Mouse (Mus musculus) intestine, postnatal 0 days (tissue): ENCODE measurements around the gene Sptssa. TPM values are rescaled to one million over a fixed set of nuclear protein-coding genes. Genes with fewer than 3 reads are reported as not detected.

Experiments used
- ATAC-seq: fragments of 200-750 bp; cut with Nextera tagmentation; 2 replicates; pipeline ENCODE4 v1.8.0; 2017; ENCODE audit warnings: mild to moderate bottlenecking, moderate TSS enrichment, moderate library complexity
- H3K27ac ChIP-seq: fragments of 300-500 bp; sonication (generic); 2 replicates; pipeline ENCODE4 v1.5.1; 2014; ENCODE audit warnings: mild to moderate bottlenecking, low read depth, low read length, moderate library complexity
- H3K27me3 ChIP-seq: fragments of 300-500 bp; sonication (generic); replicated peaks from 2 replicates; pipeline ENCODE4 v1.6.1; 2014; ENCODE audit warnings: low read length, mixed read lengths; ENCODE audit not compliant: control insufficient read depth, insufficient read depth
- H3K36me3 ChIP-seq: fragments of 300-500 bp; sonication (generic); 2 replicates; pipeline ENCODE4 v1.6.1; 2014; ENCODE audit warnings: mild to moderate bottlenecking, moderate library complexity; ENCODE audit not compliant: control insufficient read depth, insufficient read depth
- H3K4me1 ChIP-seq: fragments of 300-500 bp; sonication (generic); replicated peaks from 2 replicates; pipeline ENCODE4 v1.6.1; 2014; ENCODE audit warnings: antibody characterized with exemption, low read length, mixed read lengths; ENCODE audit not compliant: control insufficient read depth, insufficient read depth
- H3K4me2 ChIP-seq: fragments of 300-500 bp; sonication (generic); replicated peaks from 2 replicates; pipeline ENCODE4 v1.6.1; 2014; ENCODE audit warnings: low read depth, mild to moderate bottlenecking, moderate library complexity
- H3K4me3 ChIP-seq: fragments of 300-500 bp; sonication (generic); 2 replicates; pipeline ENCODE4 v1.5.1; 2014; ENCODE audit warnings: low read depth, low read length
- H3K9ac ChIP-seq: fragments of 300-500 bp; sonication (generic); 2 replicates; pipeline ENCODE4 v1.6.1; 2014; ENCODE audit warnings: mild to moderate bottlenecking, low read depth, low read length
- H3K9me3 ChIP-seq: fragments of 300-500 bp; sonication (generic); 2 replicates; pipeline ENCODE4 v1.6.1; 2016; ENCODE audit warnings: mixed run types; ENCODE audit not compliant: control insufficient read depth
- CTCF ChIP-seq: sonication (generic); IDR thresholded peaks from 2 replicates; pipeline ENCODE4 v1.5.1; 2016; ENCODE audit warnings: low read depth, mild to moderate bottlenecking, control low read depth, antibody characterized with exemption, moderate library complexity
- WGBS: fragments of 180-500 bp; shearing (Covaris S2); extraction: QIAGEN DNeasy Blood & Tissue Kit; methylation state at CpG from one replicate; pipeline ENCODE4 v1.1.7; 2014; 5-methylcytosine and 5-hydroxymethylcytosine counted together
- polyA plus RNA-seq: library from polyadenylated mRNA; unstranded; fragments of >200 nt; fragmentation: Nextera tagmentation; extraction: Ambion mirVana; gene quantifications from 2 replicates; pipeline ENCODE4 v1.2.1, GENCODE M21; 2015

Sptssa gene
- polyA plus RNA-seq: 168 and 172 TPM in 2 replicates

DNA sequence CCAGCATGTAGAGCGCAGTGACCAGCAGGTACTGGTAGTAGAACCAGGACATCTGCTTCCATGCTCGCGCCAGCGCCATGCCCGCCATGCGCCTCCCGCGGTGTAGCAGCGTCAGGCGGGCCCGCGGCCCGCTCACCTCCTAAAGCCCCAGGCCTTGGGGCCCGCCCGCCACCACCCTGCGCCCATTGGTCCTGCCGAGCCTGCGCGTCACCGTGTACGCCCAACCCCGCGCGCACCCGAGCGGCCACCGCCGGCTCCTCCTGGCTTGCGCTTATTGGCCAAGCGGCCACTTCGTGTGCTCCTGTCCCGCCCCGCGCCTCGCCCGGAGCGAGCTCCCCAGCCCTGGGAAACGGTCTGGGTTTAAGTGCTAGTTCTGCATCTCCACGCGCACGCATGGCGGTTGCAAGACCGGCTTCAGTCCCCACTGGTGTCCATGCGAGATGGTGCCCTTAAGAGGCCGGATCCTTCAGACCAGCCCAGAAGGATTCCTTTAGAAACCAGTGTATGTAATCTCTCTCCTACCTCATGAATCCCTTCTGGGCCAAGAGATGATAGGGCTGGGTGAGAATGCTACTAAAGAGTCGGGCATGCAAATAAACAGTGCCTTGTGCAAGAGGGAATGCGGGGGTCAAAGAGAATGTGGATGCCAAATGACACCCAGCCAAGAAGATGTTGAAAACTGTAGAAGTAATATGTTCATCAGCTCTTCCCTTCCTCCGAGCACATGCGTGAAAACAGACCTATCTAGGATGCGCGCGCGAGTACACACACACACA, at the start of gene Sptssa:
Sptssa (minus strand) TSS at position 178 of the 776 bp plus-strand sequence.
- Histone ChIP-seq H3K27me3 (no peaks in the 10 kb centered on the region), H3K4me3 (peak within 1 kb of the TSS; percentile 74), H3K9me3 (no peaks in the 10 kb centered on the region), H3K4me2 (peak within 1 kb of the TSS; percentile 78), H3K9ac (peak within 1 kb of the TSS; percentile 87), H3K27ac (peak within 1 kb of the TSS; percentile 84), H3K4me1 (peaks cover 10% of the 10 kb centered on the region; the same call in 1 of the 2 replicates), H3K36me3 (no peaks in the 10 kb centered on the region)
- peak; percentile 98 for ATAC-seq
- 0 out of 2 replicates have a peak, but pooled peaks have one; percentile 27 for TF ChIP-seq CTCF
- WGBS: 8% methylated on average over 52 of the region's 53 CpGs

DNA sequence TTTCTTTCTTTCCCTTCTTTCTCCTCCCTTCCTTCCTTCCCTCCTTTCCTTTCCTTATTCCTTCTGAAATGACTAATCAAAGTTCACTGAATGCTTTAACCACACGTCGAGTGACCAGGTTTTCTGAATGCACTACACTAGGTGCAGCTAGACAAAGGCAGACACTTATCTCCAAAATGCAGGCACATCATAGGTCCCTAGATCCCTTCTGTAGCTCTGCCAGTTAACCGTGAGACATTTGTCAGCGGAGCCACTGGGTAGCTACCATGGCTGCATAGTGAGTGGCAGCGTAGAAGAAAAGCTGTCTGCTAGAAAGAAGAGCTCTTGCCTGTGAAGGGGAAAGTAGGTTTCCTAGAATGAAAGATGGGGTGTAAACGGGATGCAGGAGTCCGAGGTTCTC, 43.0 kb upstream of the Sptssa start:
- WGBS: 75% methylated on average over 7 of the region's 7 CpGs
- Histone ChIP-seq H3K9me3 (no peaks in the 10 kb centered on the region), H3K4me3 (no peak overlapping the region), H3K4me2 (no peak overlapping the region), H3K9ac (no peak overlapping the region), H3K4me1 (no peaks in the 10 kb centered on the region), H3K27me3 (0 out of 2 replicates have a peak, but pooled peaks cover 2% of the 10 kb centered on the region), H3K36me3 (no peaks in the 10 kb centered on the region), H3K27ac (no peak overlapping the region)
- no peak for ATAC-seq
- TF ChIP-seq CTCF: no peak

DNA sequence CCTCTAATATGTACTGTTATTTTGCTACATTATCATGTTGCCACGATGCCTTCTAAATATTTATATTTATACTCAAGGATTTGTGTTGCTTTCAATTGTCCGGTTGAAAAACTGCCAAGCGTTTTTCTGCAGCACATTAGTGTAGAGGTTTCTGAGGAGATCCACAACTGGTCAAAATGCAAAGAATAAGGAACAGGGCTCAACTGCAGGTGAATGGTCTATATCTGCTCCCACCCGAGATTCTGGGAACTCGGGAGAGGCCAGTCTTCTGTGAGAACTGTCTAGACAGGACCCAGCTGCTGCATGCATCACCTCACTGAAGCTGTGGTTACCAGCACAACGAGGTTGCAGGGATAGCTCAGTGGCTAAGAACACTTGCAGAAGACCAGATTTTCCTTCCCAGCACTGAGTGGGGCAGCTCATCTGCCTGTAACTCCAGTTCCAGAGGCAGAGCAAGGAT, 41.4 kb upstream of the Sptssa start:
- Histone ChIP-seq H3K27ac (no peak overlapping the region), H3K9me3 (no peaks in the 10 kb centered on the region), H3K27me3 (0 out of 2 replicates have a peak, but pooled peaks cover 2% of the 10 kb centered on the region), H3K4me3 (no peak overlapping the region), H3K4me1 (no peaks in the 10 kb centered on the region), H3K36me3 (peaks cover 2% of the 10 kb centered on the region; the same call in 1 of the 2 replicates), H3K9ac (no peak overlapping the region), H3K4me2 (no peak overlapping the region)
- TF ChIP-seq CTCF: no peak
- 37% methylated on average over 6 of the region's 6 CpGs for WGBS
- ATAC-seq: no peak

DNA sequence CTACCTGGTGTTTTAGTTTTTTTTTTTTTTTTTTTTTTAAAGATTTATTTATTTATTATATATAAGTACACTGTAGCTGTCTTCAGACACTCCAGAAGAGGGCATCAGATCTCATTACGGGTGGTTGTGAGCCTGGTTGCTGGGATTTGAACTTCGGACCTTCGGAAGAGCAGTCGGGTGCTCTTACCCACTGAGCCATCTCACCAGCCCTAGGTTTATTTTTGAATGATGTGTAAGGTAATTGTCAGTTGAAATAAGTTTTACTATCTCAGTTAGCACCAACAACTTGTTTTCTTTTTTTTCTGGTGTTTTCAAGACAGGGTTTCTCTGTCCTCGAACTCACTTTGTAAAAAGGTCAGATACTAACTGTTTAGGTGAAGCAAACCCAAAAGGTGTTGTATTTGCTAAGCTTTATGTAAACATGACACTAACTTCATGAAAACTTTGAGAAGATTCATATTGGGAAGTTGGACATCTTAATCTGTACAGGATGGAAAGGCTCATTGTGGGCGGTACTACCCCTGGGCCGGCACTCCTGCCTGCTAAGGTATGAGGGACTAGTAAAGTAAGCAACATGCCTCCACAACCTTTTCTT, 40.7 kb upstream of the Sptssa start:
- Histone ChIP-seq H3K27ac (no peak overlapping the region), H3K4me3 (no peak overlapping the region), H3K27me3 (0 out of 2 replicates have a peak, but pooled peaks cover under 1% of the 10 kb centered on the region), H3K4me2 (no peak overlapping the region), H3K4me1 (no peaks in the 10 kb centered on the region), H3K9me3 (no peaks in the 10 kb centered on the region), H3K9ac (no peak overlapping the region), H3K36me3 (peaks cover 9% of the 10 kb centered on the region)
- peak; percentile 50 for TF ChIP-seq CTCF
- ATAC-seq: peak; percentile 67
- 6% methylated on average over 7 of the region's 7 CpGs for WGBS

DNA sequence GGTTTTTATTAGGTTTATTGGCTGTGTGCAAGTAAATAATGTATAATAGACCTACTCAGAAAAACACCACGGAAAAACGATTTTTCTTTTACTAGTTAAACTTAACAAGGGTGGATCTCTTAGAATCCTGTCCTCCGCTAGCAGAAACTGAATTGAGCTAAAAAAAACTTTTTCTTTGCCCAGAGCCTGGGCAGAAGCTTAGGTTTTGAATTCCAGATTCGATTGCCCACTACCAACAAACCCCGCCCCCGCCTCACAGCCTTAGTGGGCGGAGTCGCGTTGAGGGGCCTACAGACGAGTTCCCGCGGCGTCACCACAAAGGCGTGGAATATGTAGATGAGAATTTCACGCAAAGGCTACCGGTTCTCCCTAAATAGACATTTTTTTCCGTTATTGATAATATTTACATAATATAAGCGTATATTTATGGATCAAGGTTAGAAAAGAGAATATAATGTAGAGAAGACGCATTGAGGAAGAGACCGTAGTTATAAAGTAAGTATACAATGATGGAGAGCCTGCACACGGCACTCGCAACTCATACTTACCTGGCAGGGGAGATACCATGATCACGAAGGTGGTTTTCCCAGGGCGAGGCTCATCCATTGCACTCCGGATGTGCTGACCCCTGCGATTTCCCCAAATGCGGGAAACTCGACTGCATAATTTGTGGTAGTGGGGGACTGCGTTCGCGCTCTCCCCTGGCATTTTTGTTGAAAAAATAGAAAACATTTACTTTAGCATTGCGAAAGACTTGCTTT, 40.0 kb upstream of the Sptssa start:
- ATAC-seq: peak; percentile 85
- H3K36me3 ChIP-seq: peaks cover 15% of the 10 kb centered on the region
- H3K9ac ChIP-seq: peak overlapping the region; percentile 63

More for the DNA sequence above, 40.0 kb upstream of the Sptssa start:
- Histone ChIP-seq H3K4me3 (peak overlapping the region; percentile 70), H3K4me2 (peak overlapping the region; percentile 71), H3K4me1 (no peaks in the 10 kb centered on the region), H3K27me3 (no peaks in the 10 kb centered on the region), H3K27ac (peak overlapping the region; percentile 95), H3K9me3 (no peaks in the 10 kb centered on the region)
- TF ChIP-seq CTCF: no peak
- under 1% methylated on average over 32 of the region's 32 CpGs for WGBS
